Mouse (Mus musculus) intestine, embryonic 14.5 days (tissue): ENCODE measurements around the gene Notch2. TPM values are rescaled to one million over a fixed set of nuclear protein-coding genes. Genes with fewer than 3 reads are reported as not detected.

Experiments used
- ATAC-seq: fragments of 200-750 bp; cut with Nextera tagmentation; replicated peaks from 2 replicates; pipeline ENCODE4 v1.8.0; 2017; ENCODE audit warnings: low read depth, moderate number of reproducible peaks, moderate TSS enrichment, moderate library complexity; ENCODE audit not compliant: low FRiP score, low TSS enrichment
- DNase-seq: peaks from one replicate; pipeline ENCODE4 v3.0.0-alpha.2; 2018; ENCODE audit warnings: low spot score
- H3K27ac ChIP-seq: fragments of 300-500 bp; sonication (generic); 2 replicates; pipeline ENCODE4 v1.5.1; 2014; ENCODE audit warnings: low read depth, mild to moderate bottlenecking, control low read depth
- H3K27me3 ChIP-seq: fragments of 300-500 bp; sonication (generic); replicated peaks from 2 replicates; pipeline ENCODE4 v1.6.1; 2014; ENCODE audit warnings: low read length, control low read depth; ENCODE audit not compliant: control insufficient read depth, insufficient read depth
- H3K36me3 ChIP-seq: fragments of 300-500 bp; sonication (generic); 2 replicates; pipeline ENCODE4 v1.6.1; 2014; ENCODE audit warnings: low read length, control low read depth; ENCODE audit not compliant: control insufficient read depth, insufficient read depth
- H3K4me1 ChIP-seq: fragments of 300-500 bp; sonication (generic); replicated peaks from 2 replicates; pipeline ENCODE4 v1.6.1; 2014; ENCODE audit warnings: low read length, control low read depth, mixed read lengths; ENCODE audit not compliant: control insufficient read depth, insufficient read depth
- H3K4me2 ChIP-seq: fragments of 300-500 bp; sonication (generic); 2 replicates; pipeline ENCODE4 v1.6.1; 2014; ENCODE audit warnings: low read length
- H3K4me3 ChIP-seq: fragments of 300-500 bp; sonication (generic); 2 replicates; pipeline ENCODE4 v1.5.1; 2014; ENCODE audit warnings: low read depth, low read length, control low read depth, mixed read lengths
- H3K9ac ChIP-seq: fragments of 300-500 bp; sonication (generic); 2 replicates; pipeline ENCODE4 v1.6.1; 2014; ENCODE audit warnings: mild to moderate bottlenecking, low read length
- H3K9me3 ChIP-seq: fragments of 300-500 bp; sonication (generic); 2 replicates; pipeline ENCODE4 v1.6.1; 2016; ENCODE audit warnings: low read length, control low read depth; ENCODE audit not compliant: control insufficient read depth
- WGBS: fragments of 180-500 bp; shearing (Covaris S2); extraction: QIAGEN DNeasy Blood & Tissue Kit; methylation state at CpG from one replicate; pipeline ENCODE4 v1.1.7; 2014; 5-methylcytosine and 5-hydroxymethylcytosine counted together
- polyA plus RNA-seq: library from polyadenylated mRNA; unstranded; fragments of >200 nt; fragmentation: Nextera tagmentation; extraction: Ambion mirVana; gene quantifications from 2 replicates; pipeline ENCODE4 v1.2.1, GENCODE M21; 2014

Gene Notch2
- polyA plus RNA-seq, 1 experiment from 2014 or later = 30.0 TPM

DNA sequence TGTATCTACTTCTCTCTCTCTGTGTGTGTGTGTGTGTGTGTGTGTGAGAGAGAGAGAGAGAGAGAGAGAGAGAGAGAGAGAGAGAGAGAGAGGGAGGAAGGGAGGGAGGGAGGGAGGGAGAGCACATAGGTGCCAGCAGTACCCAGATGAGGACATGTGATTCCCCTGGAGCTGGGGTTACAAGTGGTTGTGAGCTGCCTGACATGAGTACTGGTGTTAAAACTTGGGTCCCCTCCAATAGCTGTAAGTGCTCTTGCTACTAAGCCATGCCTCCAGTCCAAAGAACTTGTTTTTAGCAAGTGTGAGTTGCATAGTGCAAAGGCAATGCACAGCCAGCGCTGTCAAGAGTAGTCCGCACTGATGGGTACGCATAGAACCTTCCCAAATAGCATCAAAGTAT lies 26.2 kb upstream of the Notch2 start:
- 87% methylated on average over 3 of the region's 3 CpGs for WGBS
- H3K9me3 ChIP-seq = no peaks in the 10 kb centered on the region

DNA sequence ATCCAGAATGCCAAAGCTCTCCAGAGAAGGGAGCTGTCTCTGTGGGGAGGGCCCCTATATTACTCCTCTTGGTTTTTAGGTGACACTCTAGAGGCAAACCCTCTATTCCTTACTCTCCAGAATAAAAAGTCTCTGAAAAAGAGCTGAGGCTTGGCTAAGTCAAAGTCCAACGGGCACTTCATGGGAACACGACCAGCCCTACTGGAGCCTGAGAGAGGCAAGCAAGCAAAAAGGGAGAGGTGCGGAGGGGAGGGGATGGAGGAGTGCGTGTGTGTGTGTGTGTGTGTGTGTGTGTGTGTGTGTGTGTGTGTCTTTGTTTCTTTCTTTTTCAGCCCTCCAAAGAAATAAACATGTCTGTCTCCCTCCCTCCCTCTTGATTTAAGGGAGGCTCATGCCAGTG lies 24.6 kb upstream of the Notch2 start:
- no peaks in the 10 kb centered on the region for H3K9me3 ChIP-seq
- H3K36me3 ChIP-seq = no peaks in the 10 kb centered on the region
- WGBS = 65% methylated on average over 4 of the region's 4 CpGs
- no peak overlapping the region for H3K9ac ChIP-seq
- no peak for ATAC-seq
- peaks cover 7% of the 10 kb centered on the region; the same call in 1 of the 2 replicates for H3K4me1 ChIP-seq
- H3K27me3 ChIP-seq = no peaks in the 10 kb centered on the region
- H3K4me3 ChIP-seq = no peak overlapping the region
- DNase-seq = no peak
- no peak overlapping the region for H3K4me2 ChIP-seq
- no peak overlapping the region for H3K27ac ChIP-seq

More for the DNA sequence above, 26.2 kb upstream of the Notch2 start:
- Histone ChIP-seq H3K36me3 (no peaks in the 10 kb centered on the region), H3K27me3 (no peaks in the 10 kb centered on the region), H3K4me3 (no peak overlapping the region), H3K4me1 (peaks cover 7% of the 10 kb centered on the region; the same call in 1 of the 2 replicates), H3K27ac (no peak overlapping the region), H3K4me2 (no peak overlapping the region), H3K9ac (no peak overlapping the region)
- ATAC-seq (no peak), DNase-seq (no peak)

GRCm38 (mm10) chr3:97990576-97990975 lies 22.8 kb upstream of the Notch2 start:
- Histone ChIP-seq H3K4me3 (no peak overlapping the region), H3K27me3 (0 out of 2 replicates have a peak, but pooled peaks cover under 1% of the 10 kb centered on the region), H3K9me3 (no peaks in the 10 kb centered on the region), H3K36me3 (no peaks in the 10 kb centered on the region), H3K4me2 (no peak overlapping the region), H3K4me1 (peaks cover 4% of the 10 kb centered on the region; the same call in 1 of the 2 replicates), H3K27ac (no peak overlapping the region), H3K9ac (no peak overlapping the region)
- DNase-seq (no peak), ATAC-seq (no peak)
- 85% methylated on average over 5 of the region's 5 CpGs for WGBS

GRCm38 (mm10) chr3:97992289-97992688 lies 21.0 kb upstream of the Notch2 start:
- no peak overlapping the region for H3K9ac ChIP-seq
- ATAC-seq = no peak
- H3K27ac ChIP-seq = no peak overlapping the region
- H3K4me1 ChIP-seq = no peaks in the 10 kb centered on the region
- 0 out of 2 replicates have a peak, but pooled peaks cover 3% of the 10 kb centered on the region for H3K27me3 ChIP-seq
- no peaks in the 10 kb centered on the region for H3K36me3 ChIP-seq
- 80% methylated on average over 4 of the region's 4 CpGs for WGBS
- no peaks in the 10 kb centered on the region for H3K9me3 ChIP-seq
- DNase-seq = no peak
- no peak overlapping the region for H3K4me2 ChIP-seq
- no peak overlapping the region for H3K4me3 ChIP-seq

DNA sequence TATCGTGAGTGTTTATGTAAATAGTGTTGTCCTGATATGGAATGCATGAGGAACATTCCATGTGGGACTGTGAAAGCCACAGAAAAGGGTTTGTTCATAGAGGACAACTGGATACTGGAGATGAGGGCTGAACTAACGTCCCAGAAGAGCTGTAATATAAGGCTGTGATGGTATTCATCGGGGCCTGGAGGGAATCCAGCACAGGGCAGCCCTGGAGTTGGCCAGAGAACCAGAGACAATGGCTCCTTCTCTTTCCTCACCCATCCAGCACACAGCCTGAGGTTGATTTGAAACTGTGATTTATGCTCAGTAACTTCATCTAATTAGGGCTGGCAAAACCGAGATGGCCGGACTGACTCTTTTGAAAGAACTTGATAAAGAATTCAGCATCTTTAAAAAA lies 20.1 kb upstream of the Notch2 start:
- no peak overlapping the region for H3K27ac ChIP-seq
- no peaks in the 10 kb centered on the region for H3K36me3 ChIP-seq
- no peaks in the 10 kb centered on the region for H3K4me1 ChIP-seq
- no peak for DNase-seq
- WGBS = 56% methylated on average over 5 of the region's 5 CpGs
- ATAC-seq = no peak
- no peaks in the 10 kb centered on the region for H3K9me3 ChIP-seq
- no peak overlapping the region for H3K9ac ChIP-seq
- 0 out of 2 replicates have a peak, but pooled peaks cover 3% of the 10 kb centered on the region for H3K27me3 ChIP-seq
- H3K4me2 ChIP-seq = no peak overlapping the region
- H3K4me3 ChIP-seq = no peak overlapping the region

GRCm38 (mm10) chr3:97993920-97994545 lies 19.3 kb upstream of the Notch2 start:
- ATAC-seq (no peak), DNase-seq (no peak)
- H3K27me3 ChIP-seq = 0 out of 2 replicates have a peak, but pooled peaks cover 3% of the 10 kb centered on the region
- H3K36me3 ChIP-seq = no peaks in the 10 kb centered on the region
- no peak overlapping the region for H3K4me2 ChIP-seq
- no peaks in the 10 kb centered on the region for H3K9me3 ChIP-seq
- H3K4me1 ChIP-seq = no peaks in the 10 kb centered on the region
- H3K4me3 ChIP-seq = no peak overlapping the region
- no peak overlapping the region for H3K27ac ChIP-seq
- H3K9ac ChIP-seq = no peak overlapping the region
- 87% methylated on average over 3 of the region's 3 CpGs for WGBS

DNA sequence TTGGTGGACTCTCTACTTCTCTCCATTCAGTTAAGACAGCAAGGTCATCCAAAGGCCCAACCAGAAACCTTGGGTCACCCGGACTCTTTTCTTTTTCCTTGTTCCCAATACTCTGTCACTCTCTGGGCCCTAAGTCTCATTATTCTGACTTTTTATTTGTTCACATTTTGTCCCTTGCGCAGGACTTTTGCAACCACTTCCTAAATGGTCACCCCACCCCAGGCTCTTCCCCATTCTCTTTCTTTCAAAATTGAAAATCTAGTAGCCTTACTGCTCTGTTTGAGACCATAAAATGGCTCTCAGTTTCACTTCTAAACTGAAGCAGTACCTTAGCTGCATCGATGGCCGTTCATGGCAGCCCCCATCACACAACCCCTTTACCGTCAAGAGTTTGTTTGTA lies 18.5 kb upstream of the Notch2 start:
- no peaks in the 10 kb centered on the region for H3K9me3 ChIP-seq
- no peaks in the 10 kb centered on the region for H3K4me1 ChIP-seq
- no peak for ATAC-seq
- DNase-seq = no peak
- H3K4me2 ChIP-seq = no peak overlapping the region
- H3K4me3 ChIP-seq = no peak overlapping the region
- H3K9ac ChIP-seq = no peak overlapping the region
- H3K27ac ChIP-seq = no peak overlapping the region
- H3K27me3 ChIP-seq = 0 out of 2 replicates have a peak, but pooled peaks cover 3% of the 10 kb centered on the region
- 92% methylated on average over 5 of the region's 5 CpGs for WGBS
- H3K36me3 ChIP-seq = no peaks in the 10 kb centered on the region

DNA sequence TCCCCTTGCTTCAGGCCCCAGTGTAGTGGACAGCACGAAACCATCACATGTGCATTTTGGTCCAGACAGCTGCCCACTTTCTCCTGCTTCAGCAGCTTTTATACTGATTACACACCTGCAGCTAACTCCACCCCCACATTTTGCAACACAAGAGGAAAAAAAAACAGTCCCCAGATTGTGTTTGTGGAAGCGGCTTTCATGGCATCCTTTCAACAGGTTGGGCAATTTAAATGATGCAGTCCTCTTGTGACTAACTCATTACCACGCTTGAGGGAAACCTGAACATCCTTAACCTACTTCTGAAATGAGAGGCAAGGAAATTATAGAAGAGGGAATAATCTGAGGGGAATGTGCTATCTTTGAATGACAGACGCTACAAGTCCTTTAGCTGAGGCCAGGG lies 15.0 kb upstream of the Notch2 start:
- 85% methylated on average over 4 of the region's 4 CpGs for WGBS
- no peaks in the 10 kb centered on the region for H3K36me3 ChIP-seq
- 0 out of 2 replicates have a peak, but pooled peaks cover 3% of the 10 kb centered on the region for H3K27me3 ChIP-seq
- no peak overlapping the region for H3K27ac ChIP-seq
- ATAC-seq = no peak
- no peak overlapping the region for H3K9ac ChIP-seq
- H3K4me1 ChIP-seq = no peaks in the 10 kb centered on the region
- no peak overlapping the region for H3K4me3 ChIP-seq
- no peak overlapping the region for H3K4me2 ChIP-seq
- no peaks in the 10 kb centered on the region for H3K9me3 ChIP-seq
- no peak for DNase-seq

GRCm38 (mm10) chr3:98003558-98003957 lies 9.8 kb upstream of the Notch2 start:
- no peaks in the 10 kb centered on the region for H3K4me1 ChIP-seq
- H3K27me3 ChIP-seq = no peaks in the 10 kb centered on the region
- no peak overlapping the region for H3K9ac ChIP-seq
- H3K36me3 ChIP-seq = no peaks in the 10 kb centered on the region
- 81% methylated on average over 4 of the region's 4 CpGs for WGBS
- no peak overlapping the region for H3K4me2 ChIP-seq
- no peak overlapping the region for H3K4me3 ChIP-seq
- H3K9me3 ChIP-seq = no peaks in the 10 kb centered on the region
- DNase-seq (no peak), ATAC-seq (no peak)
- no peak overlapping the region for H3K27ac ChIP-seq
